Mouse (Mus musculus) layer of hippocampus, postnatal 36 days (tissue): ENCODE measurements at regions not wholly inside any gene's neighbourhood (a gene's known extent, or its start where the extent isn't known, plus 50 kb on each side); places are given as distances from the start of the nearest gene placed in this dataset.
"Not testable (repeated sequence)": the region's sequence is repeated elsewhere in the genome, so short reads cannot be mapped to it uniquely, and the experiment has no call there.

ENCODE experiments used
- DNase-seq, 2 experiments: peaks; one replicate each; pipeline ENCODE4 v3.0.0; 2022

DNA sequence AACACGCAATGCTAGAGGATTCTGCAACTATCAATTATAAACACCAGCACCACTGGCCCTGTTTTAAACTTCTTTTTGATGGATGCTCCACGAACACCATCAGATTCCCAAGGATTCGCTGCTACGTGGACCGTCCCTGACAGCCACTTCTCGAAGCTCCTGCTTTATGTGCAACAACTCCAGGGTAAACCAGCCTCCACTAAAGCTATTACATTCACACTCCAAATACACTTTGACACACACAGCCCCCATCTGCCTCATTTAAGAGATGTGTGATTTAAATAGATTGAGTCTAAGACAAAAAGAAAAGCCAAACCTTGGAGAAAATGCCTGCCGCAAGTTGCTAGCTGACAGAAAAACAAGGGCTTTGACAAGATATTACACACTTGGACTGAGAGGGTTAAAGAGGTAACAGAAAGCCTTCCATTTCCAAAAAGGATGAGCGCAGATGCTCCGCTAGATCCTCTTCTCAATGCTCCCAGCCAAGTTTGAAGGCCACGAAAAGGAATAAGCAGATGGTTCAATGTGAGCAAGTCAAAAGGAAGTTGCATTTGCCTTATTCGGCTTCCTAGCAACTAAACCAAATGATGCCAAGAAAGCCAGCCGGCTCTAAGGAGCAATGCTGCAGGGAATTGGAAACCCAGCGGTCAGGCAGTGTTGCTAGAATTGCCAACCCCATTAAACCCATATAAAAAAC, 54.0 kb upstream of the Cnep1r1 start:
- DNase-seq: peak; percentile 8 to 13

- DNase-seq: not testable (repeated sequence)
These were observed 59.5 kb upstream of the Cnep1r1 start for GRCm38 (mm10) chr8:88059107-88059506.

- no peak for DNase-seq
These were observed 60.8 kb upstream of the Cnep1r1 start for GRCm38 (mm10) chr8:88057686-88058234.

DNA sequence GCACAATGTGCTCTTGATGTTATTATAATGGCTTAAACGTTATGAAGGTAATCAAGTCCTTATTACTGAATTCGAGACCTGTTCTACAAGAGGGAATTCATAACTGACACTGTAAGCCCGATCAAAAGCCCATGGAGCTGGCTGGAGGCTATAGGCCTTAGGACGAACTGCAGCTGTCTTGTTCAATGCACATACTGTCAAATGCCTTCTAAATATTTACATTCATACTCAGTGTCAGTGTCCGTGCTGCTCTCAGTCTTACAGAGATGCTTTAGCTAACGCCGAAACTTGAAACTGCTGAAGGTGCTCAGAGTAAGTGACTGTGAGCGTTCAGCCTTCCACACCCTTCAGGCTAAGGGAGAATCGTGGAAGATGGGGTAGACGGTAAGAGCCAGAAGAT, 67.9 kb upstream of the Cnep1r1 start:
- no peak for DNase-seq

DNA sequence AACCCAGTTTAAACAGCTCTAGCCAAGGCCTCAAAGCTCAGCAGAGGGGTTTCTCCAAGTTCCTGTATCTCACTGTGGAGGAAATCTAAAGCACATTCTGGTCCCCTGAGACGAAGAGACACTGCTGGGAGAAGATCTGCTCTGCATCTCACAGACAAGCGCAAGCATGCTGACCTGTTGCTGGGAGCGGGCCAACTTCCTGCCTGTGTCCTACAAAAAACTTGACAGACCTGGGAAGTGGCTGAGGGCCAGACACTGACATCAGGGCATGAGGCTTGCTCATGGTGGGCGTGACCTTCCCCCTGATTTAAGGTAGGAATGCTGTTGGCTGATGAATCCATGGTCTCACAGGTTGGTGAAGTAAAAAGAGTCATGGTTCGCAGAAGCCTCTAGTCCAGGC, 69.5 kb upstream of the Cnep1r1 start:
- no peak for DNase-seq

- no peak for DNase-seq
These were observed 72.6 kb upstream of the Cnep1r1 start for GRCm38 (mm10) chr8:88045995-88046394.

DNA sequence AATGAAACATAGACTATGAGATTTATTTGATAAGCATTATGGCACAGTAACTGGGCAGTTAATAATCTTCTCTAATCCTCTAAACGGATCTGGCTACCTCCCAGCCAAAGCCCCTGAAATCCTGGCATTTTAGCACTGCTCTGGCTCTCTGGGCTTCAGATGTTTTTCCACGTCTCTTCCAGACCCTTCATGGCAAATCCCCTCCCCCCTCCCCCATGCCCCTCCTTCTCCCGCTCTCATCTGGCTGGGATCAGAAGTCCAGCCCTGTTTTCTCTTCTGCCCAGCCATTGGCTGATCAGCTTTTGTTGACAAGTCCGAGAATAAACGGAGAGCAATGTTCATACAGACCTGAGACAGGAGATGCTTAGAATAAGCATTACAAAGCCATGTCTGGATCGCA, 79.3 kb upstream of the Cnep1r1 start:
- no peak for DNase-seq

DNA sequence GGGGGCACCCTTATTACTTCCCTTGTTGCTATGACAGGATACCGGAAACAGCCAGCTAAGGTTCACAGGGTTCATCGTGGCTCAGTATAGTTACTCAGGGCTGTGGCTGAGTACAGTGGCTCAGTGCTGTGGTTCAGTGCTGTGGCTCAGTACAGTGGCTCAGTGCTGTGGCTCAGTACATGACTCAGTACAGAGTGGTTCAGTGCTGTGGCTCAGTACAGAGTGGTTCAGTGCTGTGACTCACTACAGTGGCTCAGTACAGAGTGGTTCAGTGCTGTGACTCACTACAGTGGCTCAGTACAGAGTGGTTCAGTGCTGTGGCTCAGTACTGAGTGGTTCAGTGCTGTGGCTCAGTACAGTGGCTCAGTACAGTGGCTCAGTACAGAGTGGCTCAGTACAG, 78.6 kb upstream of the Zfp423 start:
- DNase-seq: no peak

DNA sequence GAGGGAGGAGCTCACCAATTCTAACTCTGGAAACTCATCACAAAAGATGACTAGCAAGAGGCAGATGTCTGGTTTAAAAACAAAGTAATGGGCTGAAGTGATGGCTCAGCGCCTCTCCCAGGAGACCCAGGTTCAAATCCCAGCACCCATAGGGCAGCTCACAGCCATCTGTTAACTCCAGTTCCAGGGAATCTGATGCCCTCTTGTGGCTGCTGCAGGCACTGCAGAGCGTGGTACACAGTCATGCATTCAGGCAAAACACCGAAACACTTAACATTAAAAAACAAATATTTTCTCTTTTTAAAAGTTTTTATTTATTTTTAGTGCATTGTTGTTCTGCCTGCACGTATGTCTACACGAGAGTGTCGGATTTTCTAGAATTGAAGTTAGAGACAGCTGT, 73.7 kb upstream of the Zfp423 start:
- DNase-seq: no peak

- no peak for DNase-seq
These were observed 65.1 kb upstream of the Zfp423 start for GRCm38 (mm10) chr8:88024496-88024895.

DNA sequence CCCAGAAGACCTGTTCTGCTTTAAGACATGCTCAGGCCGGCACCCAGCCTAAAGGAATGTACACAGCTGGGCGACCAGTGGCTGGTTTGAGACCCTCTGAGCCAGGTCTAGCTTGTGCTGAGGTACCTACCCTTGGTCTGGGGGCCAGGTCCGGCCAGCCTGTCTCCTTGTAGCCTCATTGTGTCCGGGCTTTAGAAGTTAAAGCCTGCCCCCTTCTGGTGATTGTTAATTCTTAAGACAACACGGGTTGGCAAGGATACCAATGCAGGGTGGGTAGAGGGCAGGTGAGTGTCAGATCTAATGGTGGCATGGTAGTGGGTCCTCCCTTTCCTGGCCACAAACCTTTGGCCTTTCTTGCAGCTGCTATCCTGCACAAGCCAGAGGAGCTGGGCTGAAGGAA, 64.0 kb upstream of the Zfp423 start:
- peak in 1 of 2 experiments; percentile 13 for DNase-seq

DNA sequence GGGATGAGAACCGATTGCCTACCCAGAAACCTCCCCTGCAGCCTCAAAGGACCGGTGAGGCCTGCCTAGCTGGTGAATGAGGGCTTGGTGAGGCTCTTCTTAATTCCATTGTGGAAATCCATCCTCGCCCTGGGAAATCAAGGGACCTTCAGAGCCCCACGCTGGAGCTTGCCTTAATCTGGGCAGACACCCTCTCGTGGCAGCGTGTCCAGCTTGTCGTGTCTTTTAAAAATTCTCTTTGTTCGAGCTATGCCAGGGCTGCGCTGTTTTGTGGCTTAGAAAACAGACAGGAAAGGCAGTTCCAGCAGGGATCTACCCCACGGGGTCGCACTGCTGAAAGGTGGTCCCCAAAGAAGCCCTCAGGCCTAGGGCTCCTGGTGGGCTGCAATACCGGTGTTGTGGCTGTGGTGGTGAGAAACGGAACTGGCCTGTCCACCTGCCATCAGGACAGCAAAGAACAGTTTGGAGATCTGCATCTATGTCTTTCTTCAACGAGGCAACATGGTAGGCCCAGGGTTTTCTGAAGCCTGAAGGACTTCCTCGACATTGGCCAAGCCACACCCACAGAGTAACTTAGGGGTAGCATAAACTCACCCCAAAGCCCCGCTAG, 63.5 kb upstream of the Zfp423 start:
- no peak for DNase-seq

DNA sequence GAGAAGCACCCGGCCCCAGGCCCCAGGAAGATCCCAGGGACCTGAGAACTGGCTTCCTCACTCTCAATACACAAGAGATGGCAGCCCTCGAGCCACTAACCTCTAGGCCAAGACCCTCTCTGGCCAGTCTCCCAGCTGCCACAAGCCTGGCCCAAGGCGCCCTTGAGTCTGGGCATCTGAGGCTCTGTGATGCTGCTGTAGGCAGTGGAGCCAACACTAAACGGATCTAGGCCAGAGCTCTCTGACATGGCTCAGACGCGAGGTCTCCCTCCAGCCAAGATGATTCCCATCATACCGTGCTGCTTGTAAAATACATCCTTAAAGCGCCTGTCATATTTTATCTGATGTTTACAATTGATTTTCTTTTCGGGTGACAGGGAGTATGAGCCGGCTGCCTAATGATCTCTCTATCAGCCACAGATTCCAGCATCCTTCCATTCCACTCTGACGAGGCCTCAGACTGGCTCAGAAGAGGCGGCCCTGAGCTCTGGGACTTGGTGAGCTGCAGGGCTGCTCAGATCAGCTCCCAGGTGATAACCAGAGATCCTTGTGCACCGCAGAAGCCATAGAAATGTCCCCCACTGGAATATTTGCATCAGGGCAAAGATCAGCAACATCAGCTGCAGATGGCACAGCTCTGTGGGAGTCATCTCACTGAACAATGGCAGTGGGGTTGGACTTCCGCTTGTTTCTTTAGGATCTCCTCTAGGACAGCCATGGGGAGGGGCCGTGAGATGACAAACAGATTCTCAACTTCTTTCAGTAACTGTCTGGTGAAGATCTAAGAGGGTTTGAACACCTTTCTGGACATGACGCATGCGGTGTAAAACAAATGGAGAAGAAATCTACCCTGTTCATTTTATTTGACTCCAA, 60.1 kb upstream of the Zfp423 start:
- no peak for DNase-seq

DNA sequence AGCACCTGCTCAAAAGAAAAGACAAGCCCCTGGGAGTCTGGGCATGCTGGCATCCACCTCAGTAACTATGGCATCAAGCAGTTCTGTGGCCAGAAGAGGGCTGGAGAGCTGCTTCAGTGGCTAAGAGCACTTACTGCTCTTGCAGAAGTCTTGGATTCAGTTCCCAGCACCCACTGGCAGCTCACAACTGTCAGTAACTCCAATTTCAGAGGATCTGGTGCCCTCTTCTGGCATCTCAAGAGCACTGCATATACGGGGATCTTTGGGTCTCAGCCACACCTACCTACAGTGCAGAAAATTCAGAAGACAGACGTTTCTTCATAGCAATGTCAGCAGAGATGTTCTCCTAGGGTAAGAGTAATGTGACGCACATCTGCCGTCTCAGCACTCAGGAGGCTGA, 59.1 kb upstream of the Zfp423 start:
- no peak for DNase-seq

- peak in 1 of 2 experiments; percentile 3 for DNase-seq
These were observed 52.9 kb upstream of the Zfp423 start for GRCm38 (mm10) chr8:88012177-88012825.

DNA sequence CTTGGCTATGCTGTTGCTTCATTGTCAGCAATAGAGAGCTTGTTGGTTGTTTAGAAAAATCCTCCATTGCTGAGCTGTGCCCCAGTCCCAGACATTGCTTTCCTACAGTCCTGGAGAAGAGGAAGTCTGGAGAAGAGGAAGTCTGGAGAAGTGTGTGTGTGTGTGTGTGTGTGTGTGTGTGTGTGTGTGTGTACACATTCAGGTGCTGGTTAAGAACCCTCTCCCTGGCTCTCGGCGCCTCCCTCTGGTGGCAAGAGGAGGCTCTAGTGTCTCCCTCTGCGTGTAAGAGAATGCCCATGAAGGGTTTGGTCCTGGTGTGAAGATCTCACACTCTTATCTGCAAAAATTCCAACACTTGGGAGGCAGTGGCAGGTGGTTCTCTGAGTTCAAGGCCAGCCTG, 51.2 kb upstream of the Zfp423 start:
- peak in 1 of 2 experiments; percentile 4 for DNase-seq

GRCm38 (mm10) chr8:88009878-88010277, 50.5 kb upstream of the Zfp423 start:
- DNase-seq: no peak
